Mouse (Mus musculus): Measurements from ENCODE around the gene 0610010F05Rik.
"Not testable (repeated sequence)": the region's sequence is repeated elsewhere in the genome, so short reads cannot be mapped to it uniquely, and the experiment has no call there.

The 0610010F05Rik gene

DNA sequence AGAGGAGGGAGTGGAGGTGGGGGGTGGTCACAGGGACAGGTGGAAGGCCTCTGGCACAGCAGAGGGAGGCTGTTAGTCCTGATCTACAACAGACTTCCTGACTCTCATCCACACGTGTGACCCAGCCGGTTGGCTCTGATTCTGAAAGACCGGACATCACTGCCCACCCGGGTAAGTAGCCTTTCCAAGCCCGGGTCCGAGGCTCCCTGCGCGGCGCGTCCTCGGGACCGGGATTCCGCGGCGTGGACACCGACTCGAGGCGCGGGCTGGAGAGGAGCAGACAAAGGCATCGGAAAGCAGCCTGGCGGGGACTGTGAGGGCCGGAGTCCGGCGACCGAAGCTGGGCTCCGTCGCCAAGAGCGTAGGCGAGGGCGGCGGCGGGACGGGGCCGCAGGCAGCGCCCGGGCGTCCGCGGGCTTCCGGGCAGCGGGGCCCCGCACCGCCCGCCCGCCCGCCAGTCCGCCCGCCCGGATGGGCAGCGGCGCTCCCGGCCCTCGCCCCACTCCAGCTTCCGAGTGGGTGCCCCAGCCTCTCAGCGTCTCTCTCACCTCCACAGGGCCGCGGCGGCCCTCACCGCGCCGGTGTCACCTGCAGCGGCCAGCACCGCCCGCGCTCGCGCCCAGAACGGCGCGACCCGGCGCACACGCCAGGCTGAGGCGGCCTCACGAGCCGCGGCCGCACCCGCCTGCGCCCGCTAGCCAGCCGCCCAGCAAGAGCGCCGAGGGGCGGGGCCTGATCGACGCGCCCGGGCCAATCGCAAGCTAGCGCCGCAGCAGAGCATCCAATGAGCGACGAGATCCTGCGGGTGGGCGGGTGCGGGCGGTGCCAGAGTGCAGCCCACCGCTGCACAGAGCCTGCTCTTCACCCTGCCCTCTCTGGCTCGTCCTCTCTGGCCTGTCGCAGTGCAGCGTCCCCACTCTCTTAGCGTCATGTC, at the start of gene 0610010F05Rik:
TSS of gene 0610010F05Rik (minus strand) at position 695 of the 934 bp plus-strand sequence.
- DNase-seq (ENCODE audit: low spot score): peak; percentile 97

DNA sequence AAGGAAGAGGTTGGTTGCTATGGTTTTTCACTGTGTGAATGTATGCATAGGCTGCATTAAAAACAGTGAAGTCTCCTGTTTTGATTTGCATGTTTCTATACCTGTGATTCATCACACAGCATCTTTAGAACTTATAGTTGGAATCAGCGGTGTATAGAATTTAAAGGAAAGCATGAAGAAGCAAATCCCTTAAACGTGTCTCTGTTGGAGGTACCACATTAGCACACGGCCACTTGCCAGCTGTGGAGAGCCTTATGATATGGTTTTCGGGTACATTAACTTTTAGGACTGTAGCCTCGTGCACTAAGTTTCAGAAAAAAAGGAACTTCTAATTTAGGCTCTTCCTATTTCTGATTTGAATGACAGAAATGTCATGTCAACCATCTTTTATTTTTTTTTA, 49.1 kb upstream of the 0610010F05Rik start:
- no peak for DNase-seq (ENCODE audit: low spot score)

DNA sequence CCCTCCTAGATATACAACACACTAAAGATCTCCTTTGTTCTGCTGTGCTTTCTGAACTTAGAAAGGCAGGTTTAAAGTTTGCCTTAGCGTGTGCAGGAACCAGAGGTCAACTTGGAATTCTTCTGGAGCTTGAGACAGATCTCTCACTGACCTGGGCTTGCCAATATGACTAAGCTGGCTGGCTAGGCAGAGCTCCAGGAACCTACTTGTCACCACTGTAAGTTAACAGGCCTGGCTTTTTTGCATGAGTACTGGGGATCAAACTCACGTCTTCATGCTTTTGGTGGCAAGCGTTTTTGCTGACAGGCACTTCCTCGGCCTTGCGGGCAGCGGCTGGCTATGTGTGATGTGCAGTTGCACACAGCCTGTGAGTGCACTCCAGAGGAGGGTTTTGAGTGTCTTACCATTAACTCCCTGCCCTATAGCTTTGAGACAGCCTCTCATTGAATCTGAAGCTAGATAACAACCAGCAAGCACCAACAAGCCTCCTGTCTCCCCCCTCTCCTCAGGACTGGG, 47.1 kb upstream of the 0610010F05Rik start:
- no peak for DNase-seq (ENCODE audit: low spot score)

DNA sequence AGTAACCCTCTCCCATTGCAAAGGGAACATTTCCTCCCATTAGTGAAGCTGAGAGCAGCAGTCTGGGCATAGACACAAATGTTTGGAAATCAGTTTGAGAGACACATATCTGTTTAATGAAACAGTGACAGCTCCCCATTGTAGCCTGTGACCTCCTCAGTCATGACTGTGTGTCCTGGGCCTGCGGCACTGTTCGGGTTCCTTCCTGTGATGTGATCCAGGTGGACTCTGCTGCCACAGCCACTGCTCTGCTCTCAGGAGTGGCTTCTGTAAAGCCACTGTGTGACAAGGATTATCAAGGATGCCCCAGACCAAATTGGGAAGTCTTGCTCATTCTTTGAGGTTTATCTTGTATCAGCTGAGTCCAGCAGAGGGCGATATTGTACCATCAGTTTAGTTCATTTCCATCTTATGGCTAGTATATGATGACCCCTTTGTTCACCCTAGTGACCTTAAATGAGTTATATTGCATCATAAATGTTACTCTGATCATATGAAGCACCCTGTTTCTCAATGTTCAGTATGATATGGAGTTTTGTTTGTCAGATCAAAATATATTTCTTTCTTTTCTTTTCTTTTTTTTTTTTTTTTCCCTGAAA, 45.7 kb upstream of the 0610010F05Rik start:
- peak; percentile 90 for DNase-seq (ENCODE audit: low spot score)

DNA sequence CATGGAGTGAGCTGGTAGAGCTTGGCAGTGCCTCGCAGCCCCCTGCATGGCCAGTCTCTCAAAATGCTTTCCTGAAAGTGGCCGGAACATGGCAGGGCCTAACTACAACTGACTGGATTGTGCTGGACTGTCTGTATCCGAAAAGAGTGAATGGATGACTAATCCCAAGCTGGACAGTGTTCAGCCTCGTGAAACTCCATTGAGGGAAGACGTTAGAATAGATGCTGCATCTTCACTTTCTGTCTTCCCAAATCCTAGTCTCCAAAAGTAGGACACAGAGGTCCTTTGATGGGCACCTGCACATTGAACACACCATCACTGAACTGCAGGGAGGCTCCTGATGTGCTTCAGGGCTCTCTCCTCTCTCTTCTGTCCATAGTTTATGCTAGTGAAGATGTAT, 42.7 kb upstream of the 0610010F05Rik start:
- DNase-seq (ENCODE audit: low spot score): no peak

DNA sequence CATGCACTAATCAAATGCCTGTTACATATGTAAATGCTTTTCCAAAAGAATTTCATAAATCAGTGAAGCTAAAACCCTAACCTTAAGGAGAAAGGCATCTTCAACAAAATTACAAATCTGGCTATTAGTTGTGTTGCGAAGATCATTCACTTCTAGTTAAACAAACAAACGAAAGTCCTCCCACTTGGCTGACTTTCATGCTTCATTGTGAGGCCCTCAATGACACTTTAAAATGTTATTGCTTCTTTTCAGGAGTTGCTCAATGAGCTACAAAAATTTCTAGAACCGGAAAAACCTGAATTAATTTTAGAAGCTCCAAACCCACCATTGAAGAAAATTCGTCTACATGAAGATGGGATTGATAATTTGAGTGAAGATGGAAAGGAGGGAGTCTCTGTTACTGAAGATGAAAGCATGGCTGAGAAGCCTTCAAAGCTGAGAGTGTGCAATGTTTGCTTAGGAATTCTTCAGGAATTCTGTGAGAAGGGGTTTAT, 38.9 kb upstream of the 0610010F05Rik start:
- DNase-seq (ENCODE audit: low spot score): no peak

DNA sequence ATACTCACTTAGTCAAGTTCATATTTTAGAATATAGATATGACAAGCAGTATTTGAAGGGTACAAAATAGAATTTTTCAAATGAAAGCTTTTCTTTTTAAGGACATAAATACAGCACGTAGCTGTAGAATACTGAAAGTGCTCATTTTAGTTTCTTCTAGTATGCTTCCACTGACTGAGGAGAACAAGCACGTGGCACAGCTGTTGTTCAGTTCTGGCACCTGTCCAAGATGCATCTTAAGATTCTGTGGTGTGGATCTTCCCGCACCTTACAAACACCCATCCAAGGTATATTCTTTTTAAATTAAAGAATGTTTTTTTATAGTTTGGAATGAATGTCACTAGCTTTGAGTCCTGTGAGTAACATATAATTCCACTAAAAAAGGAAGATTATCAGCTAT, 33.7 kb upstream of the 0610010F05Rik start:
- DNase-seq (ENCODE audit: low spot score): no peak

DNA sequence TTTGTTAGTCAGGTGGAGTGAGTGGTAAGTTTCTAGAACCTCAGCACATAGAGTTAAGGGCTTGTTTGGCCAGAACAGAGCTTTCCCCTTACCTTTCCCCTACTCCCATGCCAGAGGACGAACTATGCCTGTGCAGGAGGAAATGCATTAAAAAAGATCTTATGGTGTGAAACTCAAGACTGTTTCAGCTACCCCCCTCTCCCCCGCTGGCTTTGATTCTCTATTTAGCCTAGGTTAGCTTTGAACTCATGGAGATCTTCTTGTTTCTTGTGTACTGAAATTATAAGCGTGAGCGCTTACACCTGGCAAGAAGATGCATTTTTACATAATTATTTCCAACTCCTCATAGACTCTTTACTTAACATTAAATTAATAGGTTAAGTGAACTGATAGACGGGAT, 33.1 kb upstream of the 0610010F05Rik start:
- DNase-seq (ENCODE audit: low spot score): no peak

DNA sequence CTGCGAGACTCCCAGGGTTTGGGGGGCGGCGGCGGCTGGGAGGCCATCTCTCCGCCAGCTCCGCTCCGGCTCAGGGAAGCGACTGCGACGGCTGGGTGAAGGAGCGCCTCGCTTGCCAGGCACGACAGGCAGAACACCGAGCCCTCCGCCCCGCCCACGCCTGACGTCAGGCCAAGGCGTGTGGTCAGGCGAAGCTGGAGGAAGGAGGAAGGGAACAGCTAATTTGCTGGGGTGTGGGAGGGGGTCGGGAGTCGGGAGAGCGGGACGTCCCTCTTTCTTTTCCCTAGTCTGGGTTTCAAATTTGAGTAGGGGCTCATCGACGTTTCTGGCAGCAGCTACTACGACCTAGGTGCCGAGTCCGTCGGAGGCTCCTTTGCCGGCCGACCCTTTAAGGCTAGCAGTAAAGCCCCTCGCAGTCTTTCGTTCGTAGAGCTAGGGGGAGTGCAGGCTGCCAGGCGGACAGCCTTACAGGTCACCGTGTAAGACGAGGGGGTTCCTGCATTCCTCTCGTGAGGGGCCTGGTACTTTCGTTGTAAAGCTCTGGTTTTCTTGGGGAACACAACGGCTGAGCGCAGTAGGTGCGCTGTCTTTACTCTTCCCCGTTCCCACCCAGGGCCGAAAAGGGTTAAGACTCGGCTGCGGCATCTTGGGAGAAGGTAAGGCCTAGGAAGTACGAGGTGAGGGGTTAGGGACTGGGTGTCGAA, 32.5 kb upstream of the 0610010F05Rik start, which contains the start of gene Pex13:
TSS of gene Pex13 (minus strand) at position 162 of the 704 bp plus-strand sequence.
- peak; percentile 96 for DNase-seq (ENCODE audit: low spot score)

DNA sequence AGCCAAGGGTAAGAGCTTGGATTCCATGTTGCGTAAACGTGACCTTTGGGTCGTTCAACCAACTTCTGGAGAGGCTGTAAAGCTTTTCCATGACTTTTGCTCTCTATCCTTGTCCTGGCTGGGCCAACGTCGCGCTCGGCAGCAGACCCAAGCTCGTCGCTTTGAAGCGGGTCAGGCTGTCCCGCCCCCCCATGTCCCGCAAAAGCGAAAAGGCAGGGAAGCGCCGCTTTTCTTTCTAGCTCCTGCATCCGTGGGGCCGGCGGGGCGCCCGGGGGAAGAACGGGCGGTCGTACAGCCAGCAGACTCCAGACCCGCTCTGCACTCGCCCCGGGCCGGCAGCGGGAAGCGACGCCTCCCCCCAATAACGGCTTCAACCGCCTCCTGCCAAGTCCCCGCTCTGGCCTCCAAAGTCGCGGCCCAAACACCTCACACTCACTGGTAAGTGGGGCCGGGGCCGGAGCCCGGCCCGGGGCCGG, 31.9 kb upstream of the 0610010F05Rik start, which contains the start of gene Pus10:
TSS of gene Pus10 (plus strand) at position 364 of the 476 bp plus-strand sequence.
- no peak for DNase-seq (ENCODE audit: low spot score)

DNA sequence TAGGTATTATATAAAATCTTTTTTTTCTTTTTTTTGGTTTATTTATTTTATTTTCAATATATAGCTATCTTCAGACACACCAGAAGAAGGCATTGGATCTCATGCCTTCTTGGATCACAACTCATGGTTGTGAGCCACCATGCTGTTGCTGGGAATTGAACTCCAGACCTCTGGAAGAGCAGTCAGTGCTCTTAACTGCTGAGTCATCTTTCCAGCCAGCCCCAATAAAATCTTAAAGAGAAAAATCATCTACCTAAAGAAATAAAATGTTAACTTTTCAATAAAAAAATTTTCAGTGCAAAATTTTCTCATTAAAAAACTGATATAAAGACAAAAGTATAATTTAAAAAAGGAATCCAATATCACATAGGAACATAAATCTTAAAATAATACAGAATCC, 30.8 kb upstream of the 0610010F05Rik start:
- DNase-seq (ENCODE audit: low spot score): no peak

DNA sequence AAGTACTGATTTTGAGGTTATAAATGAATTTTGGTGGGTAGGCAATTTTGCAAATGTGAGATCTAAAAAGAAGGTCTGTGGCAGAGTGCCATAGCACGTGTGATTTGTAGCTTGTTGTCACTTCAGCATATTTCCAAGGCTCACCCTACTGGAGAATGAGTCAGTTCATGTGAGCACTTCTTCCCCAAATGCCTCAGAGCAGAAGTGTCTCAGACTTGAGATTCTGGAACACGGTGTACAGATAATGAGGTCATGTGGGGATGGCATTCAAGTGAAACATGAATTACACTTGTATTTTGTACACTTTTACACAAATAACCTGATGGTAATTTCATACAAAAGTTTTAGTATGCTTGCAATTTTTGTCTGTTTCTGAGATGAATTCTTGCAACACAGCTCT, 24.4 kb upstream of the 0610010F05Rik start:
- no peak for DNase-seq (ENCODE audit: low spot score)

DNA sequence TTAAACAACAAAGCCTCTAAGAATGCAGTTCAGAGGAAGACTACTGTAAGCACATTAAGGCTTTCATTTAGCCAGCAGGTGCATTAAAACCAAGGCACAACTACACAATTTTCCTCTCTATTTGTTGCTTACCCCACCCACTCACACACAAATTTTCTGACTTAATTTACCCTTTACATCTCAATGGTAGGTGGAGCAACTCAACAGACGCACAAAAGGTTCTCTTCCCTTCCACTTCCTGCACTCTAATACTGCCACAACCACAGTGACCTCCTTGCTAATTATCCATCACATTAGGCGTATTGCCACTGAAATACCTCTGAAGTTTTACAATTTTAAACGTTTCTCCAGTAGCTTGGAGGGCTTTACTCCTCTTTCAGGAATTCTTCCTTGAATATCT, 20.2 kb upstream of the 0610010F05Rik start:
- no peak for DNase-seq (ENCODE audit: low spot score)

DNA sequence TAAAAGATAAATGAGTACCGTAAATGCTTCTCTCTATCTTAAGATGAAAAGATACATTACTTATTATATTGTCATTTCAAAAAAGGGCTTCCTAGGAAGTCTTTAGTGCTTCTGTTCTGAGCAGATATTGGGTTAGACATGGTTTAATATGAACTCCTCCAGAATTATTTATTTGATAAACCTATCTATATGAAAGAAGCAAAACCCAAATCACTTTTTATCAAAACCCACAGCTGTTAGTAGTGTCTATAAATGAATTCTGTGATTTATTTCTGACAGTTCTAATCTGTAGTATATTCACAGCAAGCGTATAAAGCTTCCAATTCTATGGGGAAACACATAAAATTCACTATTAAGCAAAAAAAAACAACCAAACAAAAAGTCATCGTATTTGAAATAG, 14.4 kb upstream of the 0610010F05Rik start:
- no peak for DNase-seq (ENCODE audit: low spot score)

DNA sequence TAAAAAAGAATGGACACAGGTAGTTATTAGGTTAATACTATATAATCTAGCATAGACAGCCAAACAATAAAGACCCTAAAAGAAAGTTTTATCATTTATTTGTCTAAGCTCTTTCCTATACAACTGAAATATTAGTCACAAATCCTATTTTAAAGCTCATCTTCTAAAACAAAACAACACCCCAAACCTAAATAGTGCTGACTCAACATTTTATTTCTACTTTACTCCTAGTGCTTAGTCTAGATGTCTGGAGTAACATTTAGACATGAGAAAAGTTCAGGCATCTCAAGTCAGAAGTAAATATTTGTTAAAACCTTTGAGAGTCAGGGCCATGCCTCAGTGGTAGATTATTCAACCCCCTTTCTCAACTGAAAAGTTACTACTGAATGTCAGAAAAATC, 14.0 kb upstream of the 0610010F05Rik start:
- DNase-seq (ENCODE audit: low spot score): no peak

DNA sequence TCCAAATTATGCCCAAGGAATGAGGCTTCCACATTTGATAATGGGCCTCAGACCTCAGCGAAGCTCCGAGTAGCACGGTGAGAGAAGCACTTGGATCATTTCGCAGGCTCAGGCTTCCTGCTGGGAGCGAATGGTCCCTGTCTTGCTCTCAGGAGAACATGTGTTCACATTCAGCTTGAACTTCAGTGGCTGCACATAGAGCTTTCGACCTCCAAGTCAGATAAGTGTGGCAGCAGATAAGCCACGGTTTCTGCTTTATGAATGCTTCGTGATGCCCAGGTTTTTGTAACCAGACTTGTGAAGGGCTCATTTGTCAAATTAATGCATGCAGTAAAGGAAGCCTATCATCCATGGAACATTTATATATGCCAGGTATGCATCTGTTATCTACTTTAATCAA, 1.1 kb upstream of the 0610010F05Rik start:
- DNase-seq (ENCODE audit: low spot score): no peak

DNA sequence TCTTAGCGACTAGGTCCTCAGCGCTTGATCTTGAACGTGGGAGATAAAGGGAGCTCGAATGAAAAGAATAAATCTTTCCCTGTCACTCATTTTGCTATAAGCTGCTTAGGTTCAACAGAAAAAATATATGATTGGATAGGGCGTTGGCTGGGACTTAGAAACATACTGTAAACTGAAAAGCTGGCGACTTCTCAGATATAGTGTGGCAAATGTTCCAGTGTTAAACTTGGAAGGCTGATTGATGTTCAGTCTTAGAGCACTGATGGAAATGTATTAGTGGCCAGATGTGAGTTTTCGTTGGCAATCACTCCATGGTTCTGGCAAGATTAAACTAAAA, 408 bp upstream of the 0610010F05Rik start:
- DNase-seq (ENCODE audit: low spot score): no peak

DNA sequence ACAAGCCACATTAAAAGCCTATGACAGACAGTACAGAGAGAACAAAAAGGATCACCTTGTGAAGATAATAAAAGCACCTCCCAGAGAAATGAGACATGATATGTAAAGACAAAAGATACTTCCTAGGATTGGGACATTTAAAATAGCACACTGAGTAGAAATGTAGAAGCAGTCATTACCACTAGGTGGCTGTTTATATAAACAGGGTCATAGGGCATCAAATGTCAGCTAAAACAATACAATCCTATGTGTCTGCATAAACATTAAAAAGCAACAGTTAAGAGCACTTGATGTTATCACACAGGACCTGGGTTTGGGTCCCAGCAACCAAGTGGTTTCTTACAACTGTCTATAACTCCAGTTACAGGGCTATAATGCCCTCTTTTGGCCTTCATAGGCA, 2.8 kb downstream of the 0610010F05Rik start:
- peak; percentile 22 for DNase-seq (ENCODE audit: low spot score)

DNA sequence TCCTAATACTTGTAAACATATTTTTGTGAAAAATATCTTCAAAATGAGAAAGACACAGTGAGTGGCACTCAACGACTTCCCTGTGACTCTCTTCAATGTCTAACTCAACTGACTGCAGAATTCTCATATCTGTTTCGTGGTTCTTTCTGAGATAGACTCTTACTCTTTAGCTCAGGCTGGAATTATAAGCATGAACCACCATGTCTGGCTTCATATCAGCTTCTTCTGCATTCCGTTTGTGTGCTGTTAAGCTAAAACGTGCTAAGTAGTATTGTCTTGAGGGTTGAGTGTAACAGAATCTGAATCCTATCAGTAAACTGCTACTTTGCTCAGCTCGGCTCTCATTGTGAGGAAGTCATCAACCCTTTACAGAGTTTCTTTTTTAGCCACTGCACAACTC, 14.4 kb downstream of the 0610010F05Rik start:
- no peak for DNase-seq (ENCODE audit: low spot score)

DNA sequence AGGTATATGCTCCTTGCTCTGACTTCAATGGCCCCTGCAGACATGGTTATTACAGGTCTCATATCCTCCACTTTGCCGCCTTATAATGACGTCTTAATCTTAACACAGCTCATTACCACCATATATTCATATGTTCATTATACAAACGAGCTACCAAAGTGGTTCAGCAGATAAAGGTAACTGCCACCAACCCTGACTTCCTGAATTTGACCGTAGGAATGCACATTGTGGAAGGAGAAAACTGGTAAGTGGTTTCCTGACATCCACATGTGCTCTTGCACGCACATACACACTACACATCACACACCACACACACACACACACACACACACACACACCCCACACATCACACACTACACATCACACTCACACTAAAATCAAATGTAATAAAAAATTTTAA, 18.9 kb downstream of the 0610010F05Rik start:
- DNase-seq (ENCODE audit: low spot score): no peak

DNA sequence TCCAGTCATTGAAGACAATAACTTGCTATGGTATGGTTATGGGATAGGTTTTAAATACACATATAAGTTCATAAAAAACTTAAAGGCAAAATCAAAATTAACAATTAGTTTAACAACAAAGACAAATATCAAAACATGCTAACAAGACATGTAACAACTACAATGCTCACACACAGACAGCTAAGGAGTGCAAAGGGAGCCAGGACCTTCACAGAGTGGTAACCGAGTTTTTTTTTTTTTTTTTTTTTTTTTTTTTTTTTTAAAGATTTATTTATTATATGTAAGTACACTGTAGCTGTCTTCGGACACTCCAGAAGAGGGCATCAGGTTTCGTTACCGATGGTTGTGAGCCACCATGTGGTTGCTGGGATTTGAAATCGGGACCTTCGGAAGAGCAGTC, 26.1 kb downstream of the 0610010F05Rik start:
- DNase-seq (ENCODE audit: low spot score): not testable (repeated sequence)

DNA sequence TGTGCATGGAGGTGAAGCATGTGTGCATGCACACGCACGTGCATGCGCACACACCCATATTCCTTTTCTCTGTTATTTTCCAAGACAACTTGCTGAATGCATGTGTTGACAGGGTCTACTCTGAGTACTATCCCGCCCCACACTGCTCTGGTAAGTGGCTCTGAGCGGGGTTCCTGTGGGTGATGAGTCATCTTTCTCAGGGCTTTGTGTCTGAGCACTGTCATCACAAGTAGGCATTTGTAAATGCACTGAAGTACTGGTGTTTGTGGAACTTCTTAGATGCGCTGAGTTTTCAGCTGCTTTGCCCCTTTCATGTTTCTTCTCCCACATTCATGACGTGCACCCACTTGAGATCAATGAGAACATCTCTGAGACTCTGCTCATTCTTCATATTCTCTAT, 63.3 kb downstream of the 0610010F05Rik start:
- DNase-seq (ENCODE audit: low spot score): no peak

Measured in retina, embryonic 14.5 days (tissue).